ENCODE assay signal across 8 mouse cellular contexts in the genomic region with DNA sequence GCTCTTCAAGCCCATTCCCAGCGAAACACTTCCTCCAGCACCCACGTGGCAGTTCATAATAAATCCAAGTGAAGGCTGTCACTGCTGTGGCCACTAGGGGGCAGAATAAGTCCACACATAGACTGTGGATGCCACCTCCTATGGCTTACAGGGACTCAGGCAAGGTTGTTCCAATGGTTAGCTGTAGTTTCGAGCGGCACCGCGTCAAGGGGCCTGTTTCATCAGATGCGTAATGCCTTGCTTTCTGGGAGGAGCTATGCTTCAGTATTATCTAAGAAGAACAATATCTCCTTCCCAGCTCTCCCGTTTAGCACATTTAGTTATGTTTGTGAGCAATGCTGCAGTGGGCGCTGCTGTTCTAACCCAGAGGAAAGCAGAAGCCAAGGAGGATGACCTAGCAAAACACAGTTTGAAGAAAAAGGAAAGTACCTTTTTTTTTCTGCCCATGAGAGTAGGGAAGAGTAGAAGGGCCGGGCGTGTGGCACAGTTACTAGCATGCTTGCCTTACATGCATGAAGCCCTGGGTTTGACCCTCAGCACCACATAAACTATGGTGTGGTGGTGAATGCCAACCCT. TPM values are rescaled to one million over a fixed set of nuclear protein-coding genes. Genes with fewer than 3 reads are reported as not detected.
DNase-seq lines count a peak whose midpoint lies in the region; ATAC-seq lines count a peak whose summit lies in the region.

No protein-coding gene starts in this region.

- H3K9me3 ChIP-seq in heart, embryonic 14.5 days (ENCODE audit: control insufficient read depth, low read length) = no peaks in the 10 kb centered on the region
- H3K9me3 ChIP-seq in liver, embryonic 13.5 days (replicated peaks) = no peaks in the 10 kb centered on the region
- no peaks in the 10 kb centered on the region for H3K9me3 ChIP-seq in stomach, embryonic 16.5 days (replicated peaks; ENCODE audit: control insufficient read depth, low read length)

- H3K4me2 ChIP-seq in heart, embryonic 14.5 days (ENCODE audit: low read length) = peak overlapping the region; percentile 47
- H3K4me2 ChIP-seq in liver, embryonic 13.5 days = peak overlapping the region; percentile 58
- H3K4me2 ChIP-seq in stomach, embryonic 16.5 days (ENCODE audit: low read depth, low read length) = peak overlapping the region; percentile 44

- peak overlapping the region; percentile 47 for H3K9ac ChIP-seq in heart, embryonic 14.5 days (ENCODE audit: low read length)
- H3K9ac ChIP-seq in liver, embryonic 13.5 days = peak overlapping the region; percentile 65
- peak overlapping the region; percentile 56 for H3K9ac ChIP-seq in stomach, embryonic 16.5 days (ENCODE audit: low read length)

- H3K4me3 ChIP-seq in heart, embryonic 14.5 days (ENCODE audit: control insufficient read depth in 1 of 2, insufficient read depth in 1 of 2, low read depth in 1 of 2, low read length in 2 of 2) = no peak overlapping the region
- H3K4me3 ChIP-seq in liver, embryonic 13.5 days (replicated peaks) = peak overlapping the region; percentile 16
- H3K4me3 ChIP-seq in stomach, embryonic 16.5 days (replicated peaks; ENCODE audit: low read length) = peak overlapping the region; percentile 24

- H3K27me3 ChIP-seq in heart, embryonic 14.5 days (ENCODE audit: control insufficient read depth, insufficient read depth, low read length) = no peaks in the 10 kb centered on the region
- no peaks in the 10 kb centered on the region for H3K27me3 ChIP-seq in liver, embryonic 13.5 days
- H3K27me3 ChIP-seq in stomach, embryonic 16.5 days (ENCODE audit: control insufficient read depth, insufficient read depth, low read length) = no peaks in the 10 kb centered on the region

- ATAC-seq in CD4-positive, CD25-positive, alpha-beta regulatory T cell, adult 4 months = peak; percentile 99
- ATAC-seq in heart, embryonic 14.5 days (ENCODE audit: insufficient number of reproducible peaks, insufficient read depth, low FRiP score, low read depth) = peak; percentile 84
- ATAC-seq in liver, embryonic 13.5 days (ENCODE audit: low read depth) = peak; percentile 95
- peak; percentile 94 for ATAC-seq in stomach, embryonic 16.5 days (ENCODE audit: insufficient read depth, low FRiP score)

- no peaks in the 10 kb centered on the region for H3K36me3 ChIP-seq in heart, embryonic 14.5 days (ENCODE audit: control insufficient read depth, insufficient read depth, low read length)
- H3K36me3 ChIP-seq in liver, embryonic 13.5 days = no peaks in the 10 kb centered on the region
- no peaks in the 10 kb centered on the region for H3K36me3 ChIP-seq in stomach, embryonic 16.5 days (ENCODE audit: control insufficient read depth, insufficient read depth, low read length)

- H3K4me1 ChIP-seq in heart, embryonic 14.5 days (ENCODE audit: control insufficient read depth in 2 of 2, insufficient read depth in 2 of 2, low read length in 2 of 2) = peaks cover 6 to 11% of the 10 kb centered on the region in 2 experiments; a peak in 2 of 4 replicates
- H3K4me1 ChIP-seq in liver, embryonic 13.5 days (replicated peaks) = peaks cover 21% of the 10 kb centered on the region
- peaks cover 4% of the 10 kb centered on the region; the same call in 1 of the 2 replicates for H3K4me1 ChIP-seq in stomach, embryonic 16.5 days (ENCODE audit: control insufficient read depth, insufficient read depth, low read length)

- WGBS in heart, embryonic 14.5 days = 9% methylated on average over 11 of the region's 11 CpGs
- 2% methylated on average over 11 of the region's 11 CpGs for WGBS in liver, embryonic 13.5 days (ENCODE audit: insufficient replicate concordance)
- 10% methylated on average over 11 of the region's 11 CpGs for WGBS in stomach, embryonic 16.5 days

- DNase-seq in c-Kit-negative CD71-positive TER-119-positive erythroid progenitor cells, embryonic 14.5 days (ENCODE audit: low read depth, low spot score) = peak; percentile 95
- DNase-seq in fibroblast of lung, adult 2 months (ENCODE audit: low read depth) = peak; percentile 96
- DNase-seq in kidney, postnatal 14 days = peak; percentile 94
- peak; percentile 87 for DNase-seq in liver, embryonic 13.5 days
- peak; percentile 94 for DNase-seq in neural tube, embryonic 10.5 days (ENCODE audit: extremely low spot score, low spot score)

- peak overlapping the region; percentile 49 to 57 for H3K27ac ChIP-seq in heart, embryonic 14.5 days (replicated peaks in 1 of 2; ENCODE audit: control insufficient read depth in 1 of 2, insufficient read depth in 1 of 2, low read depth in 2 of 2, low read length in 2 of 2)
- H3K27ac ChIP-seq in liver, embryonic 13.5 days = peak overlapping the region; percentile 94
- H3K27ac ChIP-seq in stomach, embryonic 16.5 days (ENCODE audit: low read length) = peak overlapping the region; percentile 56; the same call in 1 of the 2 replicates

RNA-seq across cellular contexts. Expression of gene Dok1, which starts 36.4 kb away (rescaled TPM):
- 100 to 1,000 TPM in 1 of 2 experiments, 10 to 100 TPM in 1; 31.8 to 115 TPM for polyA plus RNA-seq in CD4-positive, CD25-positive, alpha-beta regulatory T cell, adult 4 months (2017; shearing (Covaris generic))
- polyA plus RNA-seq in heart, embryonic 14.5 days (2014; fragmentation: Nextera tagmentation; extraction: Ambion mirVana) = 4.3 and 6.4 TPM in 2 replicates
- 20.1 and 20.2 TPM in 2 replicates for polyA plus RNA-seq in liver, embryonic 13.5 days (2015; fragmentation: Nextera tagmentation; extraction: Ambion mirVana)
- 10.5 and 11.3 TPM in 2 replicates for polyA plus RNA-seq in stomach, embryonic 16.5 days (2015; fragmentation: Nextera tagmentation; extraction: Ambion mirVana)

RNA-seq across cellular contexts. Expression of gene Loxl3, which starts 37.1 kb away (rescaled TPM):
- 1 to 10 TPM in 1 of 2 experiments, not detected in 1; 1.8 TPM for polyA plus RNA-seq in CD4-positive, CD25-positive, alpha-beta regulatory T cell, adult 4 months (2017; shearing (Covaris generic))
- polyA plus RNA-seq in heart, embryonic 14.5 days (2014; fragmentation: Nextera tagmentation; extraction: Ambion mirVana) = 3.8 and 6.2 TPM in 2 replicates
- 2.1 and 2.2 TPM in 2 replicates for polyA plus RNA-seq in liver, embryonic 13.5 days (2015; fragmentation: Nextera tagmentation; extraction: Ambion mirVana)
- polyA plus RNA-seq in stomach, embryonic 16.5 days (2015; fragmentation: Nextera tagmentation; extraction: Ambion mirVana) = 19.4 and 19.5 TPM in 2 replicates

RNA-seq across cellular contexts. Expression of gene M1ap, which starts 50.1 kb away (rescaled TPM):
- polyA plus RNA-seq in CD4-positive, CD25-positive, alpha-beta regulatory T cell, adult 4 months (2017; shearing (Covaris generic)) = 1 to 10 TPM in 1 of 2 experiments, under 1 TPM in 1; 0.94 to 1.4 TPM
- 0.35 and 1.4 TPM in 2 replicates for polyA plus RNA-seq in heart, embryonic 14.5 days (2014; fragmentation: Nextera tagmentation; extraction: Ambion mirVana)
- polyA plus RNA-seq in liver, embryonic 13.5 days (2015; fragmentation: Nextera tagmentation; extraction: Ambion mirVana) = 10.3 and 15.7 TPM in 2 replicates
- polyA plus RNA-seq in stomach, embryonic 16.5 days (2015; fragmentation: Nextera tagmentation; extraction: Ambion mirVana) = 0.26 and 1.0 TPM in 2 replicates

RNA-seq across cellular contexts. Expression of gene Sema4f, which starts 57.3 kb away (rescaled TPM):
- polyA plus RNA-seq in CD4-positive, CD25-positive, alpha-beta regulatory T cell, adult 4 months (2017; shearing (Covaris generic)) = 1 to 10 TPM; 2.3 to 3.1 TPM
- not detected in 2 replicates for polyA plus RNA-seq in heart, embryonic 14.5 days (2014; fragmentation: Nextera tagmentation; extraction: Ambion mirVana)
- polyA plus RNA-seq in liver, embryonic 13.5 days (2015; fragmentation: Nextera tagmentation; extraction: Ambion mirVana) = 0.05 TPM in 1 of 2 replicates, not detected in the other
- 1.4 and 1.5 TPM in 2 replicates for polyA plus RNA-seq in stomach, embryonic 16.5 days (2015; fragmentation: Nextera tagmentation; extraction: Ambion mirVana)

RNA-seq across cellular contexts. Expression of gene Aup1, which starts 57.5 kb away (rescaled TPM):
- 100 to 1,000 TPM; 424 to 552 TPM for polyA plus RNA-seq in CD4-positive, CD25-positive, alpha-beta regulatory T cell, adult 4 months (2017; shearing (Covaris generic))
- polyA plus RNA-seq in heart, embryonic 14.5 days (2014; fragmentation: Nextera tagmentation; extraction: Ambion mirVana) = 87.8 and 95.5 TPM in 2 replicates
- polyA plus RNA-seq in liver, embryonic 13.5 days (2015; fragmentation: Nextera tagmentation; extraction: Ambion mirVana) = 186 and 197 TPM in 2 replicates
- 228 and 235 TPM in 2 replicates for polyA plus RNA-seq in stomach, embryonic 16.5 days (2015; fragmentation: Nextera tagmentation; extraction: Ambion mirVana)

Comparison
In these comparisons a context has a peak if more than half of its experiments do, and no peak if none do; other contexts are left out.
1. H3K4me3 ChIP-seq: peak in liver, embryonic 13.5 days (single experiment) and stomach, embryonic 16.5 days (single experiment); none in heart, embryonic 14.5 days (0 of 2).
2. Peak in every context shown above with its lines, with median percentiles within 50 percentile points of each other: ATAC-seq, DNase-seq, H3K27ac ChIP-seq, H3K4me2 ChIP-seq and H3K9ac ChIP-seq.